Mouse (Mus musculus) midbrain, embryonic 16.5 days (tissue): ENCODE data around the gene Il6st. TPM values are rescaled to one million over a fixed set of nuclear protein-coding genes. Genes with fewer than 3 reads are reported as not detected.

ENCODE experiments used
- ATAC-seq: fragments of 200-750 bp; cut with Nextera tagmentation; 2 replicates; pipeline ENCODE4 v1.8.0; 2017; ENCODE audit warnings: moderate TSS enrichment
- H3K27ac ChIP-seq: fragments of 300-500 bp; sonication (generic); 2 replicates; pipeline ENCODE4 v1.5.1; 2014; ENCODE audit warnings: mild to moderate bottlenecking, low read length, mixed read lengths
- H3K27me3 ChIP-seq: fragments of 300-500 bp; sonication (generic); 2 replicates; pipeline ENCODE4 v1.6.1; 2014; ENCODE audit warnings: low read depth, low read length, mixed read lengths; ENCODE audit not compliant: control insufficient read depth, insufficient read depth
- H3K36me3 ChIP-seq: fragments of 300-500 bp; sonication (generic); 2 replicates; pipeline ENCODE4 v1.6.1; 2014; ENCODE audit warnings: mild to moderate bottlenecking, low read length, moderate library complexity, mixed read lengths; ENCODE audit not compliant: control insufficient read depth, insufficient read depth
- H3K4me1 ChIP-seq: fragments of 300-500 bp; sonication (generic); 2 replicates; pipeline ENCODE4 v1.6.1; 2014; ENCODE audit warnings: mild to moderate bottlenecking, low read length, mixed read lengths; ENCODE audit not compliant: control insufficient read depth, insufficient read depth
- H3K4me2 ChIP-seq: fragments of 300-500 bp; sonication (generic); 2 replicates; pipeline ENCODE4 v1.6.1; 2014; ENCODE audit warnings: mild to moderate bottlenecking, low read length, mixed read lengths
- H3K4me3 ChIP-seq: fragments of 300-500 bp; sonication (generic); 2 replicates; pipeline ENCODE4 v1.5.1; 2014; ENCODE audit warnings: low read depth, mild to moderate bottlenecking, low read length, moderate library complexity, mixed read lengths
- H3K9ac ChIP-seq: fragments of 300-500 bp; sonication (generic); 2 replicates; pipeline ENCODE4 v1.6.1; 2014; ENCODE audit warnings: low read depth, low read length, mixed read lengths
- H3K9me3 ChIP-seq: fragments of 300-500 bp; sonication (generic); replicated peaks from 2 replicates; pipeline ENCODE4 v1.6.1; 2014; ENCODE audit warnings: mild to moderate bottlenecking, low read length, mixed read lengths; ENCODE audit not compliant: control insufficient read depth, poor library complexity, severe bottlenecking
- WGBS: fragments of 180-500 bp; shearing (Covaris S2); extraction: QIAGEN DNeasy Blood & Tissue Kit; methylation state at CpG from one replicate; pipeline ENCODE4 v1.1.7; 2014; 5-methylcytosine and 5-hydroxymethylcytosine counted together
- polyA plus RNA-seq: library from polyadenylated mRNA; unstranded; fragments of >200 nt; fragmentation: Nextera tagmentation; extraction: Ambion mirVana; gene quantifications from 2 replicates; pipeline ENCODE4 v1.2.1, GENCODE M21; 2015

The Il6st gene
- polyA plus RNA-seq, 1 experiment from 2014 or later = 25.1 TPM

GRCm38 (mm10) chr13:112439917-112440361 is 23.9 kb upstream of the Il6st start:
- WGBS = 13% methylated on average over 9 of the region's 9 CpGs
- H3K4me3 ChIP-seq = no peak overlapping the region

DNA sequence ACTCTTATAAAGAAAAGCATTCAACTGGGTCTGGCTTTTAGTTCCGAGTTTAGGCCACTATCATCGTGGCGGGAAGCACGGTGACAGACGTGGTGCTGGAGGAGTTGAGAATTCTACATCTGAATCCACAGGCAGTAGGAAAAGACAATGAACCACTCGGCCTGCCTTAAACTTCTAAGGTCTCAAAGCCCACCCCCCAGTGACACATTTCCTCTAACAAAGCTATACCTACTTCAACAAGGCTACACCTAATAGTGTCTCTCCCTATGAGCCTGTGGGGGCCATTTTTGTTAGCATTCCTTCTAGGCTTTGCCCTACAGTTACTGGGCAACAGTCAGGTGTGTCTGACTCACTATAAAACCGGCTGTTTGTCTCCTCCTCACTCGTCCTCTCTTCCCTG is 23.2 kb upstream of the Il6st start:
- no peak for ATAC-seq
- peaks cover 11% of the 10 kb centered on the region for H3K4me1 ChIP-seq
- no peaks in the 10 kb centered on the region for H3K27me3 ChIP-seq
- H3K4me2 ChIP-seq = no peak overlapping the region
- WGBS = 59% methylated on average over 8 of the region's 8 CpGs
- no peak overlapping the region for H3K4me3 ChIP-seq
- no peak overlapping the region for H3K9ac ChIP-seq
- H3K9me3 ChIP-seq = no peaks in the 10 kb centered on the region
- H3K36me3 ChIP-seq = no peaks in the 10 kb centered on the region
- no peak overlapping the region for H3K27ac ChIP-seq

More at GRCm38 (mm10) chr13:112439917-112440361, 23.9 kb upstream of the Il6st start:
- no peak overlapping the region for H3K9ac ChIP-seq
- H3K36me3 ChIP-seq = no peaks in the 10 kb centered on the region
- H3K9me3 ChIP-seq = no peaks in the 10 kb centered on the region
- peaks cover 11% of the 10 kb centered on the region for H3K4me1 ChIP-seq
- H3K4me2 ChIP-seq = peak overlapping the region; percentile 42
- H3K27ac ChIP-seq = no peak overlapping the region
- no peaks in the 10 kb centered on the region for H3K27me3 ChIP-seq
- 0 out of 2 replicates have a peak, but pooled peaks have one; percentile 11 for ATAC-seq

GRCm38 (mm10) chr13:112442867-112443529 is 20.9 kb upstream of the Il6st start:
- no peak overlapping the region for H3K27ac ChIP-seq
- H3K9me3 ChIP-seq = no peaks in the 10 kb centered on the region
- H3K9ac ChIP-seq = no peak overlapping the region
- H3K27me3 ChIP-seq = no peaks in the 10 kb centered on the region
- no peaks in the 10 kb centered on the region for H3K36me3 ChIP-seq
- H3K4me2 ChIP-seq = no peak overlapping the region
- H3K4me3 ChIP-seq = no peak overlapping the region
- 88% methylated on average over 7 of the region's 7 CpGs for whole genome bisulfite sequencing
- peaks cover 11% of the 10 kb centered on the region for H3K4me1 ChIP-seq
- no peak for ATAC-seq

- H3K4me3 ChIP-seq = no peak overlapping the region
- H3K4me1 ChIP-seq = no peaks in the 10 kb centered on the region
- no peak overlapping the region for H3K4me2 ChIP-seq
- H3K27me3 ChIP-seq = no peaks in the 10 kb centered on the region
- H3K9ac ChIP-seq = no peak overlapping the region
- no peaks in the 10 kb centered on the region for H3K9me3 ChIP-seq
- no peaks in the 10 kb centered on the region for H3K36me3 ChIP-seq
- ATAC-seq = no peak
- WGBS = 79% methylated on average over 8 of the region's 8 CpGs
- no peak overlapping the region for H3K27ac ChIP-seq
Observed at GRCm38 (mm10) chr13:112447108-112447665, 16.7 kb upstream of the Il6st start.

- no peak for ATAC-seq
- H3K9me3 ChIP-seq = no peaks in the 10 kb centered on the region
- no peaks in the 10 kb centered on the region for H3K4me1 ChIP-seq
- no peak overlapping the region for H3K27ac ChIP-seq
- no peaks in the 10 kb centered on the region for H3K27me3 ChIP-seq
- 76% methylated on average over 3 of the region's 3 CpGs for WGBS
- H3K4me3 ChIP-seq = no peak overlapping the region
- H3K4me2 ChIP-seq = no peak overlapping the region
- H3K36me3 ChIP-seq = no peaks in the 10 kb centered on the region
- no peak overlapping the region for H3K9ac ChIP-seq
Observed at GRCm38 (mm10) chr13:112450210-112450609, 13.7 kb upstream of the Il6st start.

DNA sequence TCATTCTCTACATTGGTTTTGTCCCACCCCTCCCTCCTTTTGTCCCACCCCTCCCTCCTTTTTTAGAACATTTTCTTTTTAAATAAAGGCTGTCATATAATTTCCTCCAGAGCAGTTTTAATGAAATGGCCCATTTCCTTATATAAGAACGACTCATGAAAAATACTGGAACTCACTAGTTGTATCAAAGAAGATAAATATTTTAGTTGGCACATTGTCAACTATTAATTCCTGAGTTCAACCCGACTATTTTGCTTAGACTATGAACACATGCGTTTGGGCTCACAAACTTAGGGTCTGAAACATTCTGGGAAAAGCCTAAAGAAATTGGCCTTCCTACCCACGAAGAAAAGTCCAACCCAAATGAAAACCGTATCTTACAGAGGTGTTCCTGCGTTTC is 6.5 kb upstream of the Il6st start:
- Histone ChIP-seq H3K27me3 (no peaks in the 10 kb centered on the region), H3K4me3 (no peak overlapping the region), H3K9ac (no peak overlapping the region), H3K4me1 (no peaks in the 10 kb centered on the region), H3K27ac (no peak overlapping the region), H3K36me3 (no peaks in the 10 kb centered on the region), H3K9me3 (no peaks in the 10 kb centered on the region), H3K4me2 (no peak overlapping the region)
- WGBS = 84% methylated on average over 6 of the region's 6 CpGs
- ATAC-seq = no peak

- Histone ChIP-seq H3K4me2 (no peak overlapping the region), H3K9ac (no peak overlapping the region), H3K27me3 (no peaks in the 10 kb centered on the region), H3K4me3 (no peak overlapping the region), H3K27ac (no peak overlapping the region), H3K9me3 (no peaks in the 10 kb centered on the region), H3K36me3 (no peaks in the 10 kb centered on the region), H3K4me1 (peaks cover 1% of the 10 kb centered on the region)
- WGBS = 78% methylated on average over 4 of the region's 4 CpGs
- no peak for ATAC-seq
Observed at GRCm38 (mm10) chr13:112458016-112458415, 5.9 kb upstream of the Il6st start.

DNA sequence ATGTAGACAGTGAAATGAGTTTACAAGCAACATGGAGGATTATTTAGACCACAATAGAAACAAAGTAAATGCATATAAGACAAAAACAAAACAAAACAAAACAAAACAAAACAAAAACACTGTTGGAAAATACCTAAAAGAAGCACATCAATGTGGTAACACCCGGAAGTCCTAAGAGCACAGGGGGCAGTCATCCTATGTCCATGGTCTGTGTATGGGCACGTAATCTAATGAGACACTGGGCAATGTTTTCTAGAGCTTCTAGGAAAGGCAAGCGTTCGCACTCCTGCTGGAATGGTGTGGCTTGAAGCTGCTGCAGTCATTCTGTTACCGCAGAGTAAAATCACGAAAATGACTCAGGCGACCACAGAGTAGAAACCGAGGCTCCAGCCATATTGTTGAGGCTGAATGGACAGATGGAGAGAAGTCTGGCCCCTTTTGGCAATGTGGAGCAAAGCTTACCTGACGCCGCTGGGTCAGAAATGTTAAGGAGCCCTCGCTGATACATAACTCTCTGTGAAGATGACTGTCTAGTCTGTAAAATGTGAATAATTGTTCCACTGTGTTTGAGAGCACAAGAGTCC is 5.3 kb upstream of the Il6st start:
- no peak overlapping the region for H3K4me3 ChIP-seq
- H3K36me3 ChIP-seq = no peaks in the 10 kb centered on the region
- no peaks in the 10 kb centered on the region for H3K27me3 ChIP-seq
- no peaks in the 10 kb centered on the region for H3K9me3 ChIP-seq
- WGBS = 94% methylated on average over 11 of the region's 11 CpGs
- H3K4me1 ChIP-seq = peaks cover 5% of the 10 kb centered on the region
- H3K9ac ChIP-seq = no peak overlapping the region
- no peak for ATAC-seq
- H3K4me2 ChIP-seq = no peak overlapping the region
- H3K27ac ChIP-seq = no peak overlapping the region

DNA sequence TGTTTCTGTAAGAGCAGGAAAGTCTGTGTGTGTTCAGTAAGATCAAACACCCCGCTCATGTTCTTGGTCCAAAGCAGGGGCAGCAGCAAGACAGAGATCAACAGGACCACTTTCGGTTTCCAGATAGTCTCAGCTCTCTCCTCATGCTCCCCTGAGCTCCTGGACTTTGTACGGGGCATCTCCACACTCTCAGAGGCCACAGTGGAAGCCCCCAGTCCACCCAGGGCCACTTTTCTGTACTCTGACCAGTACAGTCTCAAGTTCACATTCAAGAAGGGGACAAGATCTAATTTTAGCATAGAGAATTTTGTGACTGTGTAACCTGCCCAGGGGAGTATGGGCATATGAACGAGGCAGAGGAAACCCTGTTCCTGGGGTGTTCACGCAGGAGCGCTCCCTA is 3.9 kb upstream of the Il6st start:
- H3K4me1 ChIP-seq = peaks cover 9% of the 10 kb centered on the region
- H3K4me3 ChIP-seq = no peak overlapping the region
- H3K27ac ChIP-seq = no peak overlapping the region
- H3K9me3 ChIP-seq = no peaks in the 10 kb centered on the region
- no peak for ATAC-seq
- no peak overlapping the region for H3K4me2 ChIP-seq
- WGBS = 88% methylated on average over 6 of the region's 6 CpGs
- no peak overlapping the region for H3K9ac ChIP-seq
- no peaks in the 10 kb centered on the region for H3K36me3 ChIP-seq
- H3K27me3 ChIP-seq = no peaks in the 10 kb centered on the region
